Mouse (Mus musculus): ENCODE results near the gene Gins2. TPM values are rescaled to one million over a fixed set of nuclear protein-coding genes. Genes with fewer than 3 reads are reported as not detected.

Gene Gins2
- polyA plus RNA-seq, 1 experiment: 48.3 TPM

DNA sequence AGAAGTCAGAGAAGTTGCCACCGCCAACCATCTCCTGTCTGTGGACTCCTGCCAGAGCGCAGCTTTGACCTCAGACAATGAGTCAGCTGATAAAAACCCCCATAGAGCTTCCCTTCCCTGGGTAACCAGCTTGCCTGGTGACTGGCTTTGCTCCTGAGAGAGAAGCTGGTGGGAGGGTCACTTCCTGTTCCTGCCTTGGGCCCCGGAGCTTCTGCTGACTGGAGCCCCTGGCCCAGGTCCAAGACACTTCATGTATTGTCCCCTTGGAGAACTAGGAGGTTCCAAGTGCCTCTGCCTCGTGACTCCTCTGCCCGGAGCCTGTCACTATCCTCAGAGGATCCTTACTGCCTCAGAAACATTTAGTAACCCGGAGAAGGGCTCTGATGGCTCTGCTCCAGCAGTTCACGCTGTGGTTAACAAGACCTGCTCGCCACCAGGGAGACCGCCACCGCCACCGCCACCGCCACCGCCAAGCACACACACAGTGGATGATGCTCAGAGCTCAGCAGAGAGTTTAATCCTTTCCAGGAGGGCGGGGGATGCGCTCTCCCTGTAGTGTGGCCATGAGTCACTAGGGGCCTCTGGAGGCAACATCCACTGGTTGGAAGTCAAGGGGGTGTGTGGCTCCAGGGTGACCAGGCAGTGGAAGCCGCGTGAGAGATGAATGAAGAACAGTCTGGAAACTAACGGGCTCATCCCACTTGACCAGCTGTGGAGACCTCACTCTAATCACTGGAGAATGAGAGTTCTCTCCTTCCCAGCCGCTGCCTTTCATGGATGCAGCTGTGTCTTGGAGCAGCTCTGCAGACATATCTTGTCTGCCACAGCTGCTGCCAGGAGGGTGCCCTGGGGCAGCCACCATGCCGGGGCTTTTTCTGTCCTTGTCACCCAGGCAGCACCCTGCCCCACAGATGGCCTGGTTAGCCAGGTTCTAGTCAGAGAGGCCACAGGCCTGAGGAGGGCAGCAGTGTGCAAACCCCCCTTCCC is 25.0 kb downstream of the Gins2 start:
- DNase-seq: peak; percentile 47
- TF ChIP-seq CTCF (IDR thresholded peaks at IDR 0.05; ENCODE audit: borderline replicate concordance, control insufficient read depth, extremely low read depth, insufficient read depth, low read length, poor library complexity) (no peak), POLR2A (IDR thresholded peaks at IDR 0.05; ENCODE audit: control insufficient read depth, extremely low read depth, insufficient read depth, low read length, poor library complexity) (no peak)
- no peak overlapping the region for H3K4me3 ChIP-seq (ENCODE audit: control insufficient read depth, insufficient read depth, low read length)
- H3K4me1 ChIP-seq (replicated peaks; ENCODE audit: control insufficient read depth, insufficient read depth, low read length): peaks cover 29% of the 10 kb centered on the region
- no peaks in the 10 kb centered on the region for H3K27me3 ChIP-seq (ENCODE audit: control insufficient read depth, insufficient read depth, low read length)
- WGBS: 41% methylated on average over 20 of the region's 20 CpGs
- peak overlapping the region; percentile 18; the same call in 1 of the 2 replicates for H3K27ac ChIP-seq (ENCODE audit: control insufficient read depth, insufficient read depth, low read length)
- H3K36me3 ChIP-seq (ENCODE audit: control insufficient read depth, insufficient read depth, low read length): peaks cover 64% of the 10 kb centered on the region

DNA sequence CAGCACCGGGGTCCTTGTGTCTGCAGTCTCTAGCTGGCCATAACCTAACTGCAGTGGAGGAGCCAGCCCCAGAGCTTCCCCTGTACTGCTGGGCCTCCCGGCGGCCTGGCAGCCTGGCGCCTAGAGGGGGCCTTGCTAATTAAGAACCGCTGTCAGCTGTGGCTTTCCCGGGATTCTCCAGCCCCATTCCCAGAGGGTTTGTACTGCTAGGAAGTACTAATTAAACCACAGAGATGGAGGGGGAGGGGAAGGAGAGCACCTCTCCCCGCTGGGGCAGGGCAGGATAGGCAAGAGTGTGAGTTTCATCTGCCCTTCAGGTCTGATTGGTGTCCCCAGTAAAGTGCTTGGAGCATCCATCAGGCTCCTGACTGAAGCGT is 25.8 kb downstream of the Gins2 start:
- no peak for DNase-seq
- Histone ChIP-seq H3K36me3 (ENCODE audit: control insufficient read depth, insufficient read depth, low read length) (peaks cover 61% of the 10 kb centered on the region), H3K4me3 (ENCODE audit: control insufficient read depth, insufficient read depth, low read length) (no peak overlapping the region), H3K4me1 (replicated peaks; ENCODE audit: control insufficient read depth, insufficient read depth, low read length) (peaks cover 36% of the 10 kb centered on the region), H3K27ac (ENCODE audit: control insufficient read depth, insufficient read depth, low read length) (peak overlapping the region; percentile 18; the same call in 1 of the 2 replicates), H3K27me3 (ENCODE audit: control insufficient read depth, insufficient read depth, low read length) (no peaks in the 10 kb centered on the region)
- whole genome bisulfite sequencing: 53% methylated on average over 8 of the region's 8 CpGs
- TF ChIP-seq POLR2A (IDR thresholded peaks at IDR 0.05; ENCODE audit: control insufficient read depth, extremely low read depth, insufficient read depth, low read length, poor library complexity) (no peak), CTCF (IDR thresholded peaks at IDR 0.05; ENCODE audit: borderline replicate concordance, control insufficient read depth, extremely low read depth, insufficient read depth, low read length, poor library complexity) (no peak)

DNA sequence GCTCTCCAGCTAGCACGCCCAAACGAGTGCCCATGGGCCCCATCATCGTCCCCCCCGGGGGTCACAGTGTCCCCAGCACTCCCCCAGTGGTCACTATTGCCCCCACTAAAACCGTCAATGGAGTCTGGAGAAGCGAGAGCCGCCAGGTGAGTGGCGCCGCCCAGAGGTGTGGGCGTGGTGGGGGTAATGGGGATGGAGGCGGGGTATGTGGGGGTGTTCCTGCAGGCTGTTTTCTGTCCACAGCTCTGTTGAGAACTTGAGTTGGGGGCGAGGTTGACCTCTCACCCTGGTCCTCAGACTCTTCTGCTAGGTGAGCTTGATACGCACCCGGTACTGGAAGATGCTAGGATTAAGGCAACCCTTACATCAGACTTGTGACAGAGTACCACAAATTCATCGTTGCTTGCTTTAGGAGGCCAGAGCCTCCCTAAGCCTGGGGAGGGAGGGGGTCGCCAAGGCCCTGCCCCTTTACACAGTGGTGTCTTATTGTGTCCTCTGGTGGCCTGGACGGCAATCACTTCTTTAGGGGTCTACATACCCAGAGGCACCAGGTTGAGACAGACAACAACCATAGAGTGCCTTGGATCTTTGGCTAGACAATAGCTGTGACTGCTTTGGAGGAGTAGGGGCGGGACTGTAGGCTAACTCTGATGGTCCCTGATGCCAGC is 26.3 kb downstream of the Gins2 start:
- no peak for DNase-seq
- WGBS: 95% methylated on average over 18 of the region's 18 CpGs
- Histone ChIP-seq H3K4me1 (replicated peaks; ENCODE audit: control insufficient read depth, insufficient read depth, low read length) (peaks cover 42% of the 10 kb centered on the region), H3K27me3 (ENCODE audit: control insufficient read depth, insufficient read depth, low read length) (no peaks in the 10 kb centered on the region), H3K36me3 (ENCODE audit: control insufficient read depth, insufficient read depth, low read length) (peaks cover 56% of the 10 kb centered on the region), H3K27ac (ENCODE audit: control insufficient read depth, insufficient read depth, low read length) (no peak overlapping the region), H3K4me3 (ENCODE audit: control insufficient read depth, insufficient read depth, low read length) (no peak overlapping the region)
- TF ChIP-seq POLR2A (IDR thresholded peaks at IDR 0.05; ENCODE audit: control insufficient read depth, extremely low read depth, insufficient read depth, low read length, poor library complexity) (no peak), CTCF (IDR thresholded peaks at IDR 0.05; ENCODE audit: borderline replicate concordance, control insufficient read depth, extremely low read depth, insufficient read depth, low read length, poor library complexity) (no peak)

DNA sequence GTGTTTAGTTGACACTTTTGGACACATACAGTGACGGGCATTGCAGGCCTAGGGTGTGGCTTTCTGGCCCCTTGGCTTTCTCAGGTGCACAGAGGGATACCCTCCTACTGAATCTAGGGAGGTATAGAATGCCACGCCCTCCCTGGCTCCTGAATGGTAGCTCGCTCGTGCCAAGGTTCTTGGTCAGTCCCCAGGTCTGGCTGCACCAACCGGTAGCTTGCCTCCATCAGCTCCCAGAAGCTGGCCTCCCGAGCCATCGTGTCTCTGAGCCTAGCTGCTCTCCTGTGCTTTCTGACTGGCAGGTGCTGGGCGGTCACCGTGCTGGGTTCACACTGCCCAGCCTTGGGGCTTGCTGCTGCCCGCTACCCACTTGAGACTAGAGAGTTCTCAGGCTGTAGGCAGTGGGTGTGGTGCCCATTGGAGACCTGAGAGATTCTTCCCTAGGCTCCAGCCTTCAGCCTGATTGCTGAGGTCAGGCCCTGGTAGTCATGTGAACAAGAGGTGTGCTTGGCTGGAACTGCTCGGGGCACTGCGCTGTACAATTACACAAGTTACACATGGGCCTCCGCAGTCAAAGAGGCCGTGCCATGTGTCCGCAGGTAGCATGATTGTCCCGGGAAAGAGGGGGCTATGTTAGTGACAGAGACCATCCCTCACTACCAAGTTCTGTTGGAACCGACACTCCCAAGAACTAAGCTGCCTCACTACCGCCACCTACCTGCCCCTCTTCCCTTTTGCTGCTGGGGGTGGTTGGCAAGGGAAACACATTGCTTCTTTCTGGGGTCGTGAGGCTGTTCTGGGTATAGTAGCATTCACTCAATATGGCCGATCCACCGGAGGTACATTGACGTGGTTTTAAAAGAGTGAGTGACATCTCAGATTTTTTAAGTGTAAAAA is 27.3 kb downstream of the Gins2 start:
- DNase-seq: peak; percentile 69

DNA sequence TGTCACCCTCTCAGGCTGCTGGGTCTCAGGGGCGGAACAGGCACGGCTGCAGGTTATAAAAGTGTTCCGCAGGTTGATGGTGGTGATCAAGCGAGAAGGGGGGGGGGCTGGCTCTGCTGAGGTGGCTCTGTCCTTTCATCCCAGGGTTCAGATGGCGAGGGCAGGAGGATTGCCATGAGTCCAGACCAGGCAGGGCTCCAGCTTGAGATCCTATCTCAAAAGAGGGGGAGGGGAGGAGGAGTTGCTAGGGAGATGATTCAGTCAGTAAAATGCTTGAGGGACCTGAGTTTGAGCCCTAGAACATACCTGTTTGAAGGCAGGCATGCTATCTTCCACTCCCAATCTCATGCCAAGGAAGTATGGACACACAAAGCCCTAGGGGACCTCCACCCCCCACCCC is 28.6 kb downstream of the Gins2 start:
- H3K4me3 ChIP-seq (ENCODE audit: control insufficient read depth, insufficient read depth, low read length): no peak overlapping the region
- H3K27ac ChIP-seq (ENCODE audit: control insufficient read depth, insufficient read depth, low read length): no peak overlapping the region

More for the DNA sequence above, 27.3 kb downstream of the Gins2 start:
- Histone ChIP-seq H3K4me3 (ENCODE audit: control insufficient read depth, insufficient read depth, low read length) (no peak overlapping the region), H3K27ac (ENCODE audit: control insufficient read depth, insufficient read depth, low read length) (no peak overlapping the region), H3K36me3 (ENCODE audit: control insufficient read depth, insufficient read depth, low read length) (peaks cover 46% of the 10 kb centered on the region), H3K4me1 (replicated peaks; ENCODE audit: control insufficient read depth, insufficient read depth, low read length) (peaks cover 52% of the 10 kb centered on the region), H3K27me3 (ENCODE audit: control insufficient read depth, insufficient read depth, low read length) (no peaks in the 10 kb centered on the region)
- WGBS: 90% methylated on average over 22 of the region's 22 CpGs
- TF ChIP-seq POLR2A (IDR thresholded peaks at IDR 0.05; ENCODE audit: control insufficient read depth, extremely low read depth, insufficient read depth, low read length, poor library complexity): no peak
- peak; percentile 37; the same call in 1 of the 2 replicates for TF ChIP-seq CTCF (IDR thresholded peaks at IDR 0.05; ENCODE audit: borderline replicate concordance, control insufficient read depth, extremely low read depth, insufficient read depth, low read length, poor library complexity)

More for the DNA sequence above, 28.6 kb downstream of the Gins2 start:
- no peaks in the 10 kb centered on the region for H3K27me3 ChIP-seq (ENCODE audit: control insufficient read depth, insufficient read depth, low read length)
- H3K4me1 ChIP-seq (replicated peaks; ENCODE audit: control insufficient read depth, insufficient read depth, low read length): peaks cover 64% of the 10 kb centered on the region
- H3K36me3 ChIP-seq (ENCODE audit: control insufficient read depth, insufficient read depth, low read length): peaks cover 41% of the 10 kb centered on the region
- no peak for DNase-seq
- WGBS: 96% methylated on average over 5 of the region's 5 CpGs
- no peak for TF ChIP-seq POLR2A (IDR thresholded peaks at IDR 0.05; ENCODE audit: control insufficient read depth, extremely low read depth, insufficient read depth, low read length, poor library complexity)
- TF ChIP-seq CTCF (IDR thresholded peaks at IDR 0.05; ENCODE audit: borderline replicate concordance, control insufficient read depth, extremely low read depth, insufficient read depth, low read length, poor library complexity): no peak
